Mouse (Mus musculus) embryonic stem cell, embryonic (primary cell): ENCODE measurements around the gene Ptprk.

Experiments used
- CTCF ChIA-PET, 4 experiments: fragments of 300-600 bp in 2 of 4; fragments of 350-600 bp in 2 of 4; sonication (Branson Sonifier 250); formaldehyde crosslinking; loops; one replicate each; lab custom pipeline; 2022; ENCODE audit warnings: inconsistent platforms in 2 of 4; lab: Charles Lee
- POLR2A ChIA-PET, 4 experiments: fragments of 300-600 bp in 2 of 4; fragments of 350-600 bp in 2 of 4; sonication (Branson Sonifier 250); formaldehyde crosslinking; loops; one replicate each; lab custom pipeline; 2022; ENCODE audit warnings: antibody characterized with exemption in 4 of 4, inconsistent platforms in 1 of 4; lab: Charles Lee

Ptprk gene

GRCm38 (mm10) chr10:28542754-28543153 is 468.1 kb downstream of the Ptprk start:
- ChIA-PET POLR2A (interaction anchor here in 1 of 4 experiments (0.6 to 1.2 kb wide), 2 partner anchors 9 to 49 kb away, joined by 4 read pairs; no protein-coding TSS in a partner anchor), CTCF (no interaction called here)

- CTCF ChIA-PET = no interaction called here
These were observed 475.9 kb downstream of the Ptprk start for GRCm38 (mm10) chr10:28550549-28550948.

GRCm38 (mm10) chr10:28552068-28552467 is 477.4 kb downstream of the Ptprk start:
- CTCF ChIA-PET = no interaction called here
- POLR2A ChIA-PET = interaction anchor here in 1 of 4 experiments (0.7 kb wide), 1 partner anchor 9 kb away, joined by 4 read pairs; no protein-coding TSS in a partner anchor

More at GRCm38 (mm10) chr10:28550549-28550948, 475.9 kb downstream of the Ptprk start:
- POLR2A ChIA-PET = no interaction called here

- CTCF ChIA-PET = no interaction called here
- POLR2A ChIA-PET = interaction anchor here in 1 of 4 experiments (0.9 kb wide), 1 partner anchor 20 kb away, joined by 3 read pairs; no protein-coding TSS in a partner anchor
These were observed 489.6 kb downstream of the Ptprk start for GRCm38 (mm10) chr10:28564110-28564674.

- ChIA-PET CTCF (no interaction called here), POLR2A (no interaction called here)
These were observed 491.8 kb downstream of the Ptprk start for GRCm38 (mm10) chr10:28566378-28566777.

GRCm38 (mm10) chr10:28566828-28567227 is 492.2 kb downstream of the Ptprk start:
- ChIA-PET POLR2A (no interaction called here), CTCF (no interaction called here)

GRCm38 (mm10) chr10:28567441-28567840 is 492.8 kb downstream of the Ptprk start:
- POLR2A ChIA-PET = no interaction called here
- CTCF ChIA-PET = no interaction called here

GRCm38 (mm10) chr10:28568047-28568446 is 493.4 kb downstream of the Ptprk start:
- CTCF ChIA-PET = no interaction called here

GRCm38 (mm10) chr10:28579596-28579995 is 505.0 kb downstream of the Ptprk start:
- CTCF ChIA-PET = no interaction called here

More at GRCm38 (mm10) chr10:28568047-28568446, 493.4 kb downstream of the Ptprk start:
- POLR2A ChIA-PET = no interaction called here

GRCm38 (mm10) chr10:28586565-28587138 is 512.0 kb downstream of the Ptprk start:
- ChIA-PET POLR2A (interaction anchor here in 3 of 4 experiments (0.7 to 1.5 kb wide), 4 partner anchors 11 to 234 kb away, joined by 3 to 4 read pairs (median 3); no protein-coding TSS in a partner anchor), CTCF (no interaction called here)

More at GRCm38 (mm10) chr10:28579596-28579995, 505.0 kb downstream of the Ptprk start:
- POLR2A ChIA-PET = no interaction called here

- CTCF ChIA-PET = no interaction called here
- POLR2A ChIA-PET = no interaction called here
These were observed 513.8 kb downstream of the Ptprk start for GRCm38 (mm10) chr10:28588401-28588800.

GRCm38 (mm10) chr10:28590822-28591221 is 516.2 kb downstream of the Ptprk start:
- CTCF ChIA-PET = no interaction called here

GRCm38 (mm10) chr10:28593566-28594292 is 519.1 kb downstream of the Ptprk start:
- ChIA-PET CTCF (interaction anchor here in 1 of 4 experiments (0.6 kb wide), 1 partner anchor 9 kb away, joined by 7 read pairs; no protein-coding TSS in a partner anchor), POLR2A (interaction anchor here in 1 of 4 experiments (0.6 kb wide), 1 partner anchor 281 kb away, joined by 4 read pairs; no protein-coding TSS in a partner anchor)

More at GRCm38 (mm10) chr10:28590822-28591221, 516.2 kb downstream of the Ptprk start:
- POLR2A ChIA-PET = no interaction called here

- ChIA-PET CTCF (no interaction called here), POLR2A (interaction anchor here in 2 of 4 experiments (0.5 to 1.1 kb wide), 3 partner anchors 11 to 257 kb away, joined by 3 to 5 read pairs (median 3); no protein-coding TSS in a partner anchor)
These were observed 522.3 kb downstream of the Ptprk start for GRCm38 (mm10) chr10:28596897-28597296.

- POLR2A ChIA-PET = no interaction called here
- CTCF ChIA-PET = no interaction called here
These were observed 534.5 kb downstream of the Ptprk start for GRCm38 (mm10) chr10:28609136-28609535.

GRCm38 (mm10) chr10:28614396-28614795 is 539.8 kb downstream of the Ptprk start:
- ChIA-PET CTCF (no interaction called here), POLR2A (no interaction called here)

- POLR2A ChIA-PET = interaction anchor here in 1 of 4 experiments (0.7 kb wide), 1 partner anchor 20 kb away, joined by 5 read pairs; no protein-coding TSS in a partner anchor
- CTCF ChIA-PET = interaction anchor here in 2 of 4 experiments (0.6 to 0.7 kb wide), 2 partner anchors 64 to 1809 kb away, joined by 3 to 5 read pairs; no protein-coding TSS in a partner anchor
These were observed 542.6 kb downstream of the Ptprk start for GRCm38 (mm10) chr10:28617203-28617602.

GRCm38 (mm10) chr10:28618002-28618401 is 543.4 kb downstream of the Ptprk start:
- ChIA-PET CTCF (interaction anchor here in 1 of 4 experiments (0.5 kb wide), 1 partner anchor 127 kb away, joined by 5 read pairs; no protein-coding TSS in a partner anchor), POLR2A (no interaction called here)

GRCm38 (mm10) chr10:28619415-28619814 is 544.8 kb downstream of the Ptprk start:
- ChIA-PET POLR2A (interaction anchor here in 1 of 4 experiments (0.6 kb wide), 1 partner anchor 138 kb away, joined by 3 read pairs; no protein-coding TSS in a partner anchor), CTCF (interaction anchor here in 1 of 4 experiments (0.5 to 0.6 kb wide), 2 partner anchors 48 to 1402 kb away, joined by 3 read pairs; no protein-coding TSS in a partner anchor)
